Mouse (Mus musculus) E14TG2a.4 (cell line): ENCODE measurements around the gene Crebrf.

Source experiments
- H3K27me3 ChIP-seq: 2 replicates; pipeline ENCODE4 v1.6.1; 2014; ENCODE audit warnings: low read length, control low read depth; ENCODE audit not compliant: insufficient read depth
- H3K36me3 ChIP-seq: 2 replicates; pipeline ENCODE4 v1.6.1; 2014; ENCODE audit warnings: low read length, control low read depth; ENCODE audit not compliant: insufficient read depth
- H3K4me1 ChIP-seq: replicated peaks from 2 replicates; pipeline ENCODE4 v1.6.1; 2014; ENCODE audit warnings: low read depth, low read length, control low read depth
- H3K4me3 ChIP-seq: replicated peaks from 2 replicates; pipeline ENCODE4 v1.5.1; 2014; ENCODE audit warnings: mild to moderate bottlenecking, low read length
- H3K9me3 ChIP-seq: 2 replicates; pipeline ENCODE4 v1.6.1; 2014; ENCODE audit warnings: low read length, control low read depth
- CTCF ChIP-seq: conservative IDR thresholded peaks from 2 replicates; pipeline ENCODE4 v1.5.1; 2014; ENCODE audit warnings: low read length
- NANOG ChIP-seq: IDR thresholded peaks from 2 replicates; pipeline ENCODE4 v1.6.1; 2014; ENCODE audit warnings: borderline replicate concordance, low read length, mixed read lengths
- POU5F1 ChIP-seq: IDR thresholded peaks from 2 replicates; pipeline ENCODE4 v1.6.1; 2014; ENCODE audit warnings: low read length, borderline replicate concordance

Gene Crebrf

DNA sequence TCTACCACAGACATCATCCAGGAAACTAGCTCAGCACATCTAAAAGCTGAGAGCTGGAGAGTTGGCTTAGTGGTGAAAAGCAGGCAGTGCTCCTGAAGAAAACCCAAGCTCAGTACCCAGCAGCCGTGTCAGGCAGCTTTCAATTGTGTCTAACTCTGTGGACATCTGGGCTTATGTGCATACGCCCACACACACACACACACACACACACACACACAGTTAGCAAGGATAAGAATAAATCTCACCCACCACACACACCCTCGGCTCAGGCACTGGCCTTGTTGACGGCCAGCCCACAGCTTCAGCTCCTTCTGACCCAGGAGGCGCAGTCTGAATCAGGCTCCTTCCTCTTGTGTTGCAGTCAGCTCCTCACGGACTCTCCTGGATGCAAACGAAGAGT, 76.1 kb downstream of the Crebrf start:
- H3K36me3 ChIP-seq = peaks cover 66% of the 10 kb centered on the region
- no peaks in the 10 kb centered on the region for H3K9me3 ChIP-seq
- no peak overlapping the region for H3K4me3 ChIP-seq
- H3K27me3 ChIP-seq = no peaks in the 10 kb centered on the region
- no peak for TF ChIP-seq POU5F1
- no peak for TF ChIP-seq CTCF
- TF ChIP-seq NANOG = no peak
- H3K4me1 ChIP-seq = peaks cover 21% of the 10 kb centered on the region

DNA sequence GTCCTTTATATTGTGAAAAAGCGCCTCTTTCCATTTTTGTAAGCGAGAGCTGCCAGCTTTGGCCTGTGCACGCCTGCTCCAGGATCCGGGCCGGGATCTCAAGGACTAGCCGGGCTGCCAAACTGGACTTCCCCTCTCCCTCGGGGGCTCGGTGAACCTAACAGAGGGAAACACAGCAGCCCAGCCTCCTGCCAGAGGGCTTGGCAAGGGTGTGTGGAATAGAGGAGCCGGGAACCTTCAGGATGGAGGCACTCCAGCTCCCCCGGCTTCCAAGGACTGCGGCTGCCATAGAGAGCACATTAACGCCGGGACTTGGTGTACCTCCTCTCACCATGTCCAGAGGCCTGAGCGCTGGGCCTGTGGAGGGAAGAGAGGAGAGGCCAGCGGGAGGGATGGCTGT, 76.6 kb downstream of the Crebrf start:
- Histone ChIP-seq H3K4me3 (no peak overlapping the region), H3K9me3 (no peaks in the 10 kb centered on the region), H3K36me3 (peaks cover 61% of the 10 kb centered on the region), H3K4me1 (peaks cover 19% of the 10 kb centered on the region), H3K27me3 (no peaks in the 10 kb centered on the region)
- TF ChIP-seq POU5F1 (no peak), NANOG (no peak), CTCF (no peak)

DNA sequence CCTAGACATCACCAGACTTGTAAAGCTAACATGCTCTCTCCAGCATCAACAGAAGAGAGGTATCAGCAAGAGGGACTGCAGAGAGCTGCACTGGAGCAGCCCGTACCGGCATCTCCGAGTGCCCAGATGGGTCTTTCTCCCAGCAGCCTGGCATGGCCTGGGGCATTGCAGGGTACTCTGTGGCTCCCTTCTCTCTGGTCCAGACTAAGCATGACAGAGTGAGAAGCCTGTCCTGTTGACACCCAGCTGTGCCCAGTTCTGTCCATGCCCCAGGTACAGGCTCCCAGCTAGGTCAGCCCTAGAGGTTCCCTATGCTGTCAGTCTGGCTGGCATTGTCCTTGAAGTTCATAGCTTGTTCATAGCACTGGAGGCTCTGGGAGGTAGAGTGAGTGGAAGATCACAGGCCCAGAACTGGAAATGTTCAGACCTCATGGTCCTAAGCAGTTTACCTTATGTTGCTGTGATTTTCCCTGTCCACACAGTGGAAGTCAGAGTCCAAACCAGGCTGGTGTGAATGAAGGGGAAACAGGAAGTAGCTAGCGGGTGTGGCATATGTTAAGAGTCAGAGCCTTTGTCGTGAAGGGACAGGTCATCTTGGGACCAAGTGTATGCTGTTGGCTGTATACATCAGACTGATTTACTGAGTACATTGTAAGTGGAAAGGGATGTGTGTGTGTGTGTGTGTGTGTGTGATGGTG, 77.8 kb downstream of the Crebrf start:
- no peak for TF ChIP-seq CTCF
- TF ChIP-seq NANOG = no peak
- TF ChIP-seq POU5F1 = no peak
- H3K4me1 ChIP-seq = peaks cover 19% of the 10 kb centered on the region
- H3K9me3 ChIP-seq = no peaks in the 10 kb centered on the region
- H3K4me3 ChIP-seq = no peak overlapping the region
- H3K27me3 ChIP-seq = no peaks in the 10 kb centered on the region
- peaks cover 53% of the 10 kb centered on the region for H3K36me3 ChIP-seq

DNA sequence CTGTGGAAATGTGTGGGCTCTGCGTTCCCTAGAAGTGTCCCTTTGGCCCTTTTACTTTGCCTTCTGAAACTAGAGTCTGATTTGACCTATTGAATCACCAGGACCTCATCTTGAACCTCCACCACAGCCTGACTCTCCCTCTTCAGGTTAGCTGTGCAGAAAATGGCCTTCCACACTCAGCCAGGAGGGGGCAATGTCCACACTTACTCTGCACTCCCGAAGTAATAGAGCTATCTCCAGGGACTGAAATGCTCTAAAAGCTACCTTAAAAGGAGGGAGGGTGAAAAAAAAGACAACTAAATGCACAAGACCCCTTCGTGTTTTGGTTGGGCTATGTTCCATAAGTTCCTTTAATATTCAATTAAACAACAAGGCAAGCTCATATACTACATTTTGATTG, 79.3 kb downstream of the Crebrf start:
- no peaks in the 10 kb centered on the region for H3K9me3 ChIP-seq
- H3K36me3 ChIP-seq = peaks cover 38% of the 10 kb centered on the region
- H3K4me1 ChIP-seq = peaks cover 19% of the 10 kb centered on the region
- no peak for TF ChIP-seq POU5F1
- peak; percentile 72 for TF ChIP-seq CTCF
- H3K4me3 ChIP-seq = no peak overlapping the region
- H3K27me3 ChIP-seq = no peaks in the 10 kb centered on the region

DNA sequence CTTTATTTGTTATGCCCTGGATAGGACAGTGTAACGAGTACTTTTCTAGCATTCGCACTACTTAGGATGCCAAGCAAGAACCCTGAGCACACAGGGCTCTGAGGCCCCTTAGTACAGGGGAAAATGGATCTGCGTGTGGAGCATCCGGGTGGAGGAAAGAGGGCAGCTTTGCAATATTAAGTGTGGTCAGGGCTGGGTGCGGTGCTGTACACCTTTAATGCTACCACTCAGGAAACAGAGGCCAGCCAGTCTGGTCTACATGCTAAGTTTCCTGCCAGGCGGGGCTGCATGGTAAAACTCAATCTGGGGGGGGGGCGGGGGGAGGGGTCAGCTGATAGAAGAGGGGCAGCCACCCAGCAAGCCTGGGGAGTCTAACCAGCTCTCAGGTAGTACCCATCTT, 79.9 kb downstream of the Crebrf start:
- H3K9me3 ChIP-seq = no peaks in the 10 kb centered on the region
- no peak overlapping the region for H3K4me3 ChIP-seq
- H3K4me1 ChIP-seq = peaks cover 19% of the 10 kb centered on the region
- no peak for TF ChIP-seq NANOG
- no peak for TF ChIP-seq POU5F1
- no peak for TF ChIP-seq CTCF
- peaks cover 32% of the 10 kb centered on the region for H3K36me3 ChIP-seq
- no peaks in the 10 kb centered on the region for H3K27me3 ChIP-seq

DNA sequence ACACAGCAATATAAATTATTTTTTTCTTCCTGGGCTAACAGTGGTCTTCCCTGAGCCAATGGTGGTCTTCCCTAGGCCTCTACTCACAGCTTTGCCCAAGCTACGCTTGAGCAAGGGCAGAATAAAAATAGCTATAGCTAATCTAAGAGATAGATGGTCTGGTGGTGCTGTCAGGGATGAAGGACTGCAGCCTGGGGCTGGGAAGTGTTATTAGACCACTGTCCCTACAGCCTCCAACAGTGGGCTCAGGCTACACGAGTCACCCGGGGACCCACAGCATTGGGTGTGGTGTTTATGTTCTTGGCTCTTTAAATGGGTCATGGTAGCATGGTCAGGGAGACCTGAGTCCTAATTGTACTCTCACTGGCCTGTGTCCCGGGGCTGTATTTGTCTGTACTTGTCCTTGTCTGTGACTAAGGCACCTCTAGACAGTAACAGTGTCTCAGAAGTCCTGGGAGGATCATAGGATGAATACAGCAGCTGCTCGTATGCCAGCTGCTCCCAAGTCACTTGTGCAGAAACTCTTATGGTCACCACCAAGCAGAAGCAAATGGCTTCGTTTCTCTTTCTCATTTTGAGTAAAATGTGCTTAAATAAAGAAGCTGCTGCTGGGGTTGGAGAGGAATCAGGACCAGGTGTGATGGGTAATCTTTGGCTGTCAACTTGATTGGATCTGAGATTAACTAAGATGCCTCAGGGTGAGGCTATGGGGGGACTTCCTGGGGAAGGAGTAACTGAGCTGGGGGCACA, 82.1 kb downstream of the Crebrf start:
- Histone ChIP-seq H3K27me3 (no peaks in the 10 kb centered on the region), H3K4me3 (no peak overlapping the region), H3K4me1 (peaks cover 10% of the 10 kb centered on the region), H3K9me3 (no peaks in the 10 kb centered on the region), H3K36me3 (peaks cover 10% of the 10 kb centered on the region)
- TF ChIP-seq POU5F1 (no peak), NANOG (no peak), CTCF (no peak)

DNA sequence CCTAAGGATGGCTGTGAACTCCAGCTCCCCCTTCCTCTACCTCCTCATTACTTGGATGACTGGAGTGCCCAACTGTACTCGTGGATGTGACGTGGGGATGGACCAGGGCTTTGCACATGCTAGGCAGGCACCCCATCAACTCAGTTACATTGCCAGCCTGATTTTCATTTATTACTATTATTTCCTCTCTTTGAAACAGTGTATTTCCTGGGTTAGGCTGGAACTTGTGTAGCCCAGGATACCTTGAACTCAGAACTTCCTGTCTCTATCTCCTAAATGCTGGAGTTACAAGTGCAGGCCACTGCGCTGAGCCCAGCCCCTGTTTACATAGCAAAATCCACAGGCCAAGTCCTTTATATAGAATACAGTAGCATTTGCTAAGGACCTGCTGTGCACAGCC, 87.4 kb downstream of the Crebrf start:
- H3K36me3 ChIP-seq = no peaks in the 10 kb centered on the region
- TF ChIP-seq CTCF = no peak
- TF ChIP-seq POU5F1 = no peak
- TF ChIP-seq NANOG = no peak
- peaks cover 10% of the 10 kb centered on the region; the same call in 1 of the 2 replicates for H3K9me3 ChIP-seq
- no peak overlapping the region for H3K4me3 ChIP-seq
- H3K27me3 ChIP-seq = no peaks in the 10 kb centered on the region
- no peaks in the 10 kb centered on the region for H3K4me1 ChIP-seq

DNA sequence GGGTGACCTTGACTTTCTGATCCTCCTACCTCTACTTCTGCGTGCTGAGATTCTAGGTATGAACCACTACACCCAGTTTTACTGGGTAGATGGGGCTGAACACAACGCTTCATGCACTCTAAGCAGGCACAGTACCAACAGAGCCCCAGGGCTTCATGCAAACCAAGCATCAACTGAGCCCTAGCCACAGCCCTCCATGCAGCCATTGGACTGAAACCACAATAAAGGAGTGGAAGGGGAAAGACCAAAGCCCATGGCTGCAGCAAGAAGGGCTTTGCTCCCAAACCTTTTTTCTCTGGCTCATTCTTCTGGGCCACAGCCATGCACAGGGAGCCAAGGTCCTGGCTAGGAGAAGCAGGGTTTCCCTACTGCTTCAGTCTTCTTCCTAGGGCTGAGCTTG, 97.2 kb downstream of the Crebrf start:
- Histone ChIP-seq H3K4me3 (no peak overlapping the region), H3K4me1 (no peaks in the 10 kb centered on the region), H3K9me3 (peaks cover 3% of the 10 kb centered on the region), H3K36me3 (no peaks in the 10 kb centered on the region), H3K27me3 (peaks cover 3% of the 10 kb centered on the region; the same call in 1 of the 2 replicates)
- no peak for TF ChIP-seq CTCF
- TF ChIP-seq NANOG = no peak
- TF ChIP-seq POU5F1 = no peak

DNA sequence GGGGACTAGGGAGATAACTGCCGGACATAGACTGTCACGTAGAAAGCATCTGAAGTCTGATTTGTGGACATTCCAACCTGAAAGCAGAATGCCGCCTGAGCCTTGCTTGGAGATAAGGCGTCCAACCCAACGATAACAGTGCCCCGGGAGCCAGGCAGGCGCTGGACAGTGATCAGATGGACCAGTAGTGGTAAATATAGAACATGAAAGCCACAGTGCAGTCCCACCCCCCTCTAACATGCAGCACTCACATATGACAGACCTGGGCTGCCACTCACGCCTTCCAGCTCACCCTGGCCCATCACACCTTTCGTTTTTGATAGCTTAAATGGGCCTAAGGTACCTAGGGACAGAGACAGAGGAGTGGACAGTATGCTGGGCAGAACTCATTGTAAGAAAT, 98.0 kb downstream of the Crebrf start:
- no peak overlapping the region for H3K4me3 ChIP-seq
- H3K4me1 ChIP-seq = no peaks in the 10 kb centered on the region
- H3K36me3 ChIP-seq = no peaks in the 10 kb centered on the region
- TF ChIP-seq POU5F1 = no peak
- no peak for TF ChIP-seq CTCF
- TF ChIP-seq NANOG = no peak
- H3K27me3 ChIP-seq = peaks cover 3% of the 10 kb centered on the region; the same call in 1 of the 2 replicates
- peaks cover 8% of the 10 kb centered on the region for H3K9me3 ChIP-seq
